Mouse (Mus musculus): ENCODE measurements around the gene Slpi.
A peak's percentile ranks its signal among the peaks of the same experiment; 100 is the strongest.
"Not testable (repeated sequence)": the region's sequence is repeated elsewhere in the genome, so short reads cannot be mapped to it uniquely, and the experiment has no call there.

Slpi gene

GRCm38 (mm10) chr2:164373187-164373586 lies 15.7 kb downstream of the Slpi start:
- DNase-seq, result no peak

- no peak for DNase-seq
Measured at GRCm38 (mm10) chr2:164372408-164373053, 16.4 kb downstream of the Slpi start.

GRCm38 (mm10) chr2:164371371-164371770 lies 17.5 kb downstream of the Slpi start:
- DNase-seq, result no peak

GRCm38 (mm10) chr2:164368620-164369105 lies 20.2 kb downstream of the Slpi start:
- no peak for DNase-seq

- no peak for DNase-seq
Measured at GRCm38 (mm10) chr2:164366947-164367346, 21.9 kb downstream of the Slpi start.

- DNase-seq, result no peak
Measured at GRCm38 (mm10) chr2:164360974-164361657, 27.8 kb downstream of the Slpi start.

- no peak for DNase-seq
Measured at GRCm38 (mm10) chr2:164359668-164360067, 29.2 kb downstream of the Slpi start.

- no peak for DNase-seq
Measured at GRCm38 (mm10) chr2:164359031-164359430, 29.9 kb downstream of the Slpi start.

GRCm38 (mm10) chr2:164358373-164358772 lies 30.5 kb downstream of the Slpi start:
- DNase-seq, result no peak

GRCm38 (mm10) chr2:164356177-164356967 lies 32.5 kb downstream of the Slpi start:
- DNase-seq, result no peak

GRCm38 (mm10) chr2:164353356-164353755 lies 35.5 kb downstream of the Slpi start:
- DNase-seq, result no peak

- no peak for DNase-seq
Measured at GRCm38 (mm10) chr2:164352697-164353096, 36.2 kb downstream of the Slpi start.

GRCm38 (mm10) chr2:164348980-164349379 lies 39.9 kb downstream of the Slpi start:
- peak; percentile 47 for DNase-seq

- DNase-seq, result not testable (repeated sequence)
Measured at GRCm38 (mm10) chr2:164347697-164348096, 41.2 kb downstream of the Slpi start.

- not testable (repeated sequence) for DNase-seq
Measured at GRCm38 (mm10) chr2:164343732-164344131, 45.2 kb downstream of the Slpi start.

- not testable (repeated sequence) for DNase-seq
Measured at GRCm38 (mm10) chr2:164332440-164332839, 56.5 kb downstream of the Slpi start, which contains the start of gene Svs5. Svs5 (plus strand) TSS chr2:164332740.

GRCm38 (mm10) chr2:164320983-164321382 lies 67.9 kb downstream of the Slpi start:
- DNase-seq, result no peak

GRCm38 (mm10) chr2:164316451-164316850 lies 72.4 kb downstream of the Slpi start, which contains the start of gene Svs6:
Svs6 (plus strand) TSS chr2:164316751.
- not testable (repeated sequence) for DNase-seq

- DNase-seq, result not testable (repeated sequence)
Measured at GRCm38 (mm10) chr2:164315460-164315859, 73.4 kb downstream of the Slpi start.

- no peak for DNase-seq
Measured at GRCm38 (mm10) chr2:164312599-164312998, 76.3 kb downstream of the Slpi start.
